Mouse (Mus musculus) embryonic fibroblast, embryonic 13.5 days (primary cell): ENCODE measurements around the gene Ttc28.

Experiments
- CTCF ChIP-seq: IDR thresholded peaks from 2 replicates; pipeline ENCODE4 v1.5.1; 2011; ENCODE audit warnings: mild to moderate bottlenecking, control low read depth, low read length, moderate library complexity, borderline replicate concordance; ENCODE audit not compliant: insufficient read depth
- POLR2A ChIP-seq: IDR thresholded peaks from 2 replicates; pipeline ENCODE4 v1.6.1; 2011; ENCODE audit warnings: low read depth, mild to moderate bottlenecking, control low read depth, low read length, moderate library complexity

DNA sequence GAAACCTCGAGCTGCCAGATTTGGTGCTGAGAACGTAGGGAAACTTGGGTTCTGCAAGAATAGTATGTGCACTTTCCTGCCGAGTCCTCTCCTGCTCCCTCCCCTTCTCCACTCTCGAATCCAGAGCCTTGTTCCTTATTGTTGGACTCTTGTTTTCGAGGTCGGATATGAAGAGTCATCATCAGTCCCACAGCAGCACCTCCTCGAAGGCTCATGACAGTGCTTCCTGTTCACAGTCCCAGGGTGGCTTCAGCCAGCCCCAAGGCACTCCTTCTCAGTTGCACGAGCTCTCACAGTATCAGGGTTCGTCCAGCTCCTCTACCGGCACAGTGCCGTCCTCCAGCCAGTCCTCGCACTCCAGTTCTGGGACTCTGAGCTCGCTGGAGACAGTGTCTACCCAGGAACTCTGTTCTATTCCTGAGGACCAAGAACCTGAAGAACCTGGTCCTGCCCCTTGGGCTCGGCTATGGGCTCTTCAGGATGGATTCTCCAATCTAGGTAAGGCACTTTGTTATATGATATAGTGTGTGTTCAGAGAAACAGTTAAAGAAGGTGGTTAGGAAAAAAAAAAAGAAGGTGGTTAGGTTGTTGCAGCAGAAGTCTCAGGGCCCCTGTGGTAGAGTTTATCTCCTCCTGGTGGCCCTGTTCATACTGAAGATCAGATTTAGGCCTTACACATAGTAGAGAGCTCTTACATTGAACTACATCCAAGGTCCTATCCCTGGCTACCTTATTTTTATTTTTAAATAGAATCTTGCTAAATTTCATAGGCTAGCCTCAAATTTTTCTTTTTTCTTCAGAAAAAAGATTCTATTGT, 38.3 kb upstream of the Ttc28 start:
- TF ChIP-seq POLR2A (no peak), CTCF (no peak)
